Mouse (Mus musculus): ENCODE results near the gene Cenpv. TPM values are rescaled to one million over a fixed set of nuclear protein-coding genes. Genes with fewer than 3 reads are reported as not detected.

The Cenpv gene
- total RNA-seq, 2 experiments from 2014 or later, result 15.4 to 20.4 TPM

DNA sequence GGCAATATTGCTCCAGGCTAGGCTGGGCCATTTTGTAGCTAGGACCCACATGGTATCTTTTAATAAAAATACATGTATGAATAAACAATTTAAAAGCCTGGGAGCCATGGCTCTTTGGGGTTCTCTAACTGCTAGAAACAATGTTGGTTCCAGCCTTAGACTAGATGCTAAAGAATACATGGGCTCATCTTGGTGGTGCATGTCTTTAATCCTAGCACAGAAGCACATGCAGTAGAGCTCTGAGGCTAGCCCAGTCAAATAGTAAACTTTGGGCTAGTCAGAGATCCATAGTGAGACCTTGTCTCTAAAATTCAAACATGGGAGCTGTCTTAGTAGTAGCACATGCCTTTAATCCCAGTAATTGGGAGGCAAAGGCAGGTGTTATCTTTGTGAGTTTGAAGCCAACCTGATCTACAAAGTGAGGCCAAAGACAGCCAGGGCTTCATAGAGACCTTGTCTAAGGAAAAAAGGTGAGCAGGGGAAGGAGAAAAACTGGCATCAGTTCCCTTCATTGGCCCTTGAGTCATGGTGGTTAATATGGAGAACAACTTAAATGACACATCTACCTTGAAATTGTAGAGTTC lies 16.0 kb upstream of the Cenpv start:
- no peak for DNase-seq
- intact Hi-C loops (cut with DNase I; ENCODE audit: low total_unique reads), result no loop called here

DNA sequence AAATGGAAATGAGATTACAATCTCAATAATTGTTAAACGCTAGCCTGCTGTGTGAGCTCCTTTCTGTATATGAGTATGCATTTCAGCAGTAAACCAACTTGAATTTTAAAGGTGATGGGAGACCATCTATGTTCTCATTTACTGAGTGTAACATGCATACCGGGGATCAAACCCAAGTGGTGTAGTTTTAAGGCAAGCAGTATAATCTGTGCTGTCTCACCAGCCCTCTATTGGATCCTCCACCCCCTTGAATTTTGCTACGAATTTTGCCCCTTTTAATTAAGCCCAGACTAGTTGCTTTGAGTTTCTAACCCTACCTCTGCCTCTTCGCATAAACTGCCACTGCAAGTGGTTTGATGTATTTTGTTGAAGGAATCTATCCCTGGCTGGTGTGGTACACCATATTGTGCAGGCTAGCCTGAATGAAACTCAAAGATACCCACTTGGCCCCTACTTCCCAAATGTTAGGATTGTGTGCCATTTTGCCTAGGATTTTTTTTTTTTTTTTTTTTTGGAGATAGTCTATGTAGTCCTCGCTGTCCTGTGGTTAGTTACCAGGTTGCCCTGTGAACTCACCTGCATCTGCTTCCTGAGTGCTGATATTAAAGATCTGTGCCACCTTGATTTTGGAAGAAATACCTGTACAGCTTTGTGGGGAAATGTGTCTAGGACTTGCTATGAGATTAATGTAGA lies 15.2 kb upstream of the Cenpv start:
- intact Hi-C loops (cut with DNase I; ENCODE audit: low total_unique reads), result no loop called here
- no peak for DNase-seq

DNA sequence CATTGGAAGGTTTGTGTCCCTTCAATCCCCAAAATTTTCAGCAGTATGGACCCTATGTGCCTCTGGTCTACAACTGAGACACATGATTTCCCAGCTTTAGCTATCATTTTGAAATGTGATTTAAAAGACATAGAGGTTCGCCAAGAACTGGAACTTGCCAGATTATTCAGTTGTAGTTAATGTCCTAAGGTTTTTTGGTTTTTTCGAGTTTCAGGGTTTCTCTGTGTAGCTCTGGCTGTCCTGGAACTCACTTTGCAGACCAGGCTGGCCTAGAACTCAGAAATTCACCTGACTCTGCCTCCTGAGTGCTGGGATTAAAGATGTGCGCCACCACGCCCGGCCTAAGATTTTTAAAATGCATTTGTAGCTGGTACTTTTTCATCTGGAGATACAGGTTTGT lies 14.6 kb upstream of the Cenpv start:
- intact Hi-C loops (cut with DNase I; ENCODE audit: low total_unique reads), result no loop called here
- no peak for DNase-seq

DNA sequence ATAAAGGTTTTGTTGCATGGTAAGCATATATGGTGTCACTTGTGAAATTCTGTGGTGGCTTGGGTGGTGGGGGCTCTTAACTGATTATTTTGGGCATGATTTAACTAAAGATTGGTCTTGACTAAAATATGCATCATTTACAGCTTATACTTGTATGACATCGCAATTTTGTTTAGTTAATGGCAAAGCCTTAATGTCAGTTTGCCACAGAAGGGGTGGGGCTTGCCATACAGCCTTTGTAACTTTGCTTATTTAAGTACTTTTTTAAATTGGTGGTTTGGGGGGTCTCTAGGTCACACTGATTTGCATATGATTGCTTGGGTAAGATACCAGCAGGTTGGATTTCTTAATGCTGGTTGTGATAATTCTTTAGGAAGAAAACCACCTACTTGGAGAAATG lies 14.1 kb upstream of the Cenpv start:
- intact Hi-C loops (cut with DNase I; ENCODE audit: low total_unique reads), result no loop called here

DNA sequence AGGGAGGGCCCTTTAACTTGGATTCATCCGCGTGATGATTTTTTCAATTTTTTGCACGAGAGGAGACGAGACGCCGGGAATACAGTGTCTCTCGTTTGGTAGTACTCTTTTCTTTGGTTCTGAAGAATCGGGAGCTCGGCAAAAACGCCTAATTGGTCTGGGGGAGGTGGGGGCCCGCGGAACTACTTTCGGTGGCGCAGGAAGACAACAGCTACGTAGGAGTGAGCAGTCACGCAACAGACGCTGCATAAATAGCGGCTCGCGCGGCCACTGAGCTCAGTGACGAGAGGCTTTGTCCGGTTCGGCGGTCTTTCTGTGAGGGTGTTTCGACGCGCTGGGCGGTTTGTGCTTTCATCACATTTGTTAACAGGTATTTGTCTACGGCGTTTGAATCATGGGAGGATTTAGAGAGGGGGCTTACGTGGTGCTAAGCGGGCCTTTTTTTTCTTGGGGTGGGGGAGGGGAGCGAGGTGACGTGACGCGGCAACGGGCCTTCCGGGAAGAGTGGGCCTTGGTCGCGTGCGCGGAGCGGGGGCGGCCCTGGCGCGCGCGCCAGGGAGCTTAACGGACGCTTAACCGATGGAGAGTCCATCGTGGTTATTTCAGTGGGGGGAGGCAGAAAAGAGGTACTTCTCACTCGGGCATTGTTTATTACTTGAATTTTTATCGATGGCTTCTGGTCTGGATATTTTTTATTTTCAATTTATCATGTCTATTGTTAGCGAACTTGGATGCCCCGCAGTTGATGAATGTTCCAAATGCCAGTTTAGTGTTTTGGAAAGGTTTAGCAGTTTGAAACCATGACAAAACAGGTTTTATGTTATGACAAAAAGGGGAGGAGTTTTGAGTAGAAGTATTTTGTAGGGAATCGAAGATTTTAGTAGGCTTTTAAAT lies 12.4 kb upstream of the Cenpv start:
- intact Hi-C loops (cut with DNase I; ENCODE audit: low total_unique reads), result no loop called here
- DNase-seq, result peak; percentile 92

More for the DNA sequence above, 14.1 kb upstream of the Cenpv start:
- no peak for DNase-seq

DNA sequence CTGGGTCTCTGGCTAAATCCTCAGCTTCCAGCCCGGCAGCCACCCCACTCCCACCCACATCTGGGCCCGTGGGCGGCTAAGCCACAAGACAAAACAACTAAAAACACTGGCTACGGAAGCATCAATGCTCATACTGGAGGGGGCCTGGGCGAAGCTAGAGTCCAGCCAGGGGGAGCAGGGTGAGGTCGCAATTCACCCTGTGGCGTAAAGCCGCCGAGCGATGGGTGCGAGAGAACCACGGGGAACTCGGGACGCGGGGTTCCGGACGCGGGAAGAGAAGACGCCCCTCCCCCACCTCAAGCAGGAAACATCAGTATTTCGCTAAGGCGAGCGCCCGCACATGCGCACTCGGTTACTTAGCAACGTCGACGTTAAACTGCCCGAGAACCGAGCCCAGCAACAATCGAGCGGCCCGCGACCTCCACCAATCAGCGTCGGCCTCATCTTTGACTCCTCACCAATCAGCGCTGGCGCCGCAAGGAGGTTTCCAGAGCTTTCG lies 11.7 kb upstream of the Cenpv start, which contains the start of gene Ubb:
TSS of gene Ubb (plus strand) at position 445 of the 499 bp plus-strand sequence.
- intact Hi-C loops (cut with DNase I; ENCODE audit: low total_unique reads), result no loop called here
- DNase-seq, result peak; percentile 99

DNA sequence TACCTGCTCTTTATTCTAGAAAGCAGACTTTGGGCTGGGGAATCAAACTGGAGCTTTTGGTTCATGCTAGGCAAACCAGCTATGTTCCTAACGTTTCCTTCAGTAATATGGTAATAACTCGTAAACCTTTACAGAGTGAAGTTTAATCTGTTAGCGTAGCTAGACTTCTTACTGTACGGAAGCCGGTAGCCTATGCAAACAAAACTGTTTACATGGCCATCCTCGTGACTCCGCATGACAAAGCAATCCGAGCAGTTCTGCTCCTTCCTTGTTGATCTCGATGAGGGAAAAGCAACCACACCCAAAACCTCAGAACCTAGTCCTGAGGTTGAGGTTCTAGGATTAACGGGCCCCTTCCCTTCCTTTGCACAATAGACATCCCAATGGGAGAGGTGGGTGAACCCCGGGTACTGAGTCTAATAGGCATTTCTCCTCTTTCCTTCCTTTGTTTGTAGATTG lies 11.2 kb upstream of the Cenpv start:
- intact Hi-C loops (cut with DNase I; ENCODE audit: low total_unique reads), result no loop called here
- DNase-seq, result peak; percentile 39

DNA sequence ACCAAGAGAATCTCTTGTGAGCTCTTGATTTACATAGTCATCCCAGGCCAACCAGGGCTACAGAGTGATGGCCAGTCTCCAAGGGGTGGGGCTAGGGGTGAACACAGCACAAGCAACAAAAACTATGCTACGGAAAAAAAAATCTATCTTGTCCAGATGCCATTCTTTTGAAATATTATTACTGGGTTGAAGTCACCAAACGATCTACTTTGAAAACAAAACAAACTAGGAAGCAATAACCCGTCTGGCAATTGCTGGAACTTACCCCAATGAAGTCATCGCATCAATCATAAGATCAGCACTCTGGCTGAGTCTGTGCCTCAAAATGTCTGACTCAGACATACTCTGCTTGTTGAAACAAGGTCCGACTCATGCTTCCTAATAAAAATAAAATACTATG lies 10.7 kb upstream of the Cenpv start:
- intact Hi-C loops (cut with DNase I; ENCODE audit: low total_unique reads), result no loop called here
- DNase-seq, result peak; percentile 88

DNA sequence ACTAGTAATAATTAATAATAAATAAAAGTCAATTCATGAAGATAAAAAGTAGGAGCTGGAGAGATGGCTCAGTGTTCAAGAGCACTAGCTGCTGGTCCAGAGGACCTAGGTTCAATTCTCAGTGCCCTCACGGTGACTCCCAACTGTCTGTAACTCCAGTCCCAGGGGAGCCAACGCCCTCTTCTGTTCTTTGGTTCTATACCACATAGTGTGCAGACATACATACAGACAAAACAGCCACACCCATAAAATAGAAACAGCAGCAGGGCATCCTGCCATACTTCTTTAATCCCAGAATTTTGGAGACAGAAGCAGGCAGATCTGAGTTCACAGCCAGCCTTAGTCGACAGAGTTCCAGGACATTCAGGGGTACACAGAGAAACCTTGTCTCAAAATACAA lies 4.9 kb upstream of the Cenpv start:
- intact Hi-C loops (cut with DNase I; ENCODE audit: low total_unique reads), result no loop called here
- DNase-seq, result no peak

DNA sequence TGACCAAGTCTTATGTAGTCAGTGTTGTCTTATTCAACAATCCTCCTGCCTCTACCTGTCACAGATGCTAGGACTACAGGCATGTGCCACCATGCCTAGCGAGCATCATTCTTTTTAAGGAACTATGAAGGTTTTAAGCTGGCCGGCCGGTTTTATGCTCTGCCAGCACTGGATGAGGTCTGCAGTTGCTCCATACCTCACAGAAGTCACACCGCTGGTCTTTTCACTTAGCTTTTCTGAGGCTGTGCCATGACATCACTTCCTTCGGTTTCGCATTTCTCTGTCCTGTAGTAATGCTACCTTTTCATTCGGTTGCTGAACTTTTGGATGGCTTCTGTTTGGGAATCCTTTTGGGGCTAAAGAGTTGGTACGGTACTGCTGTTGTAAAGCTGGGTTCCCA lies 2.5 kb upstream of the Cenpv start:
- intact Hi-C loops (cut with DNase I; ENCODE audit: low total_unique reads), result no loop called here
- no peak for DNase-seq

DNA sequence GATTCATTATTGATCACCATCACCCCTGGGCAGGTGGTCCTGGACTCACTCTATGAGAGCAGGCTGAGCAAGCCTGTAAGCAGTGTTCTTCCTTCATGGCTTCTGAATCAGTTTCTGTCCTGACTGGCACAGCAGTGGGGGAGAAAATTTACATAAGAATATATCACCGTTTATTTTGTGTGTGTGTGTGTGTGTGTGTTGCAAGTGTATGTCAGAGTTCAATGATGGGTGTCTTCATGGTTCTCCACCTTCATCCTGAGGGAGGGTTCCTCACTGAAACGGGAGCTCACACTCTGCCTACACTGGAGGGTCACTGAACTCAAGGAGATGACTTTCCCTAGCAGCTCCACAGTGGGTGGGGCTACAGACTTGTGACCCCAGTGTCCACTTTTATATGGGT lies 1.9 kb upstream of the Cenpv start:
- intact Hi-C loops (cut with DNase I; ENCODE audit: low total_unique reads), result no loop called here
- DNase-seq, result no peak

DNA sequence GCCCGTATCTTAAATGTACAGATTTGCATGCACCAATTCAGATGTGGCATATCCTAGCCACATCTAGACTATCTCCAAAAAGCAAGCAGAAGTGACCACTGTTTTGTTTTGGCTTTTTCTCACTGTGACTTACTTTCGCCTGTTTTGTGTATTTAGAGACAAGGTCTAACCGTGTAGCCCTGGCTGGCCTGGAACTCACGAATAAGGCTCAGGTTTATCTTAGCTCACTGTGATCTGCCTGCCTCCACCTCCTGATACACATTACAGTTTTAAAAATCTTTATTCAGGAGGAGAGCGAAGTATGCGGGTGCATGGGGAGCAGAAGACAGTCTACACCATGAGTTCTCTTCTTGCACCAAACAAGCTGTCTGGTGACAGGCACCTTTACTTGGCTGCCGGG lies 1.1 kb upstream of the Cenpv start:
- no peak for DNase-seq
- intact Hi-C loops (cut with DNase I; ENCODE audit: low total_unique reads), result no loop called here

DNA sequence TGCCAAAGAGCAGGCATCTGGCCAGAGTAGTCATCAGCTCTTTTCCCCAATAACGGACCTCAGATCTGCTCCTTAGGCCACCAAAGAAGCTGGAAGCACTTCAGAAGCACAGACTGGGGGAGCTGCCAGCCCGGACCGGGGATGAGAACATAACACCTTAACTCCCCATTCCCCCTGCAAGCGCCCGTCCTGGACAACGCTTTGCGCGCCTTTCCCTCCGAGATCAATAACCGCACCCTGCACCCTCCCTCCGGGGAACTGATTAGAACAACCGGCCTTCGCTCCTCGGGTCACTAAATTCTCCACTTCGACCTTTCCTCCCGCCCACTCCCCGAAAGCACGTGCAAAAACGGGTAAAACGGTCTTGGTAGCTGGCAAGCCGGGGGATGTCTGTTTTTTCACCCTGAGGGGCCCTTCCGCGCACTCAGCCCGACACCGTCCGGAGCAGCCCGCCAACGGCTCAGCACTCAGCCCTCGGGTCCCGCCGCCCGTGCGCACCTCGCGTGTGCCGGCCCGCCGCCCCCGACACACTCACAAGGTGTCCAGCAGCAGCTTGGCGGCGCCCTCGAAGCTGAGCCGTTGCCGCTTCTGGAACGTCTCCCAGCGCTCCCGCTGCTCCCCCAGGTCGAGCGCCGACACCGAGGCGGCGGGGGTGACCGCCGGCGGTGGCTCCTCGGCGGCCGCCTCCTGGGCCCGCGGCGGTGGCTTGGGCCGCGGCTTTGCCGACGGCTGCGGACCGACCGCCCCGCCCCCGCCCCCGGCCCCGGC lies 556 bp downstream of the Cenpv start:
- DNase-seq, result peak; percentile 69
- intact Hi-C loops (cut with DNase I; ENCODE audit: low total_unique reads), result no loop called here

DNA sequence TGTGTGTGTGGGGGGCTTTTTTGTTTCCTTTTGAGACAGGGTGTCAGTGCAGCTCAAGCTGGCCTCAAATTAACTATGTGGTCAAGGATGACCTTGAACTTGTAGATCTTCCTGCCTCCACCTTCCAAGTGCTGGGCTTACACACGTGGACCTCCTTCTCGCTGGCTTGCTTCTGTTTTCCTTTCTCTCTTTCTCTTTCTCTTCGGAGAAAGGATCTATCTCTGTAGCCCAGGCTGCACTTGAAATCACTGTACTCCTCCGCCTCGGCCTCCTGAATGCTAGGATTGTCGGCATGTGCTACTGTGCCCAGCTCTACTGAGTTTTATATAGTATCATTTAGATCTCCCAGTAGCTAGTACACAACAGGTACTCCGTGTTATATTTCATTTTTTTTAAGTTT lies 1.5 kb downstream of the Cenpv start:
- no peak for DNase-seq
- intact Hi-C loops (cut with DNase I; ENCODE audit: low total_unique reads), result no loop called here

DNA sequence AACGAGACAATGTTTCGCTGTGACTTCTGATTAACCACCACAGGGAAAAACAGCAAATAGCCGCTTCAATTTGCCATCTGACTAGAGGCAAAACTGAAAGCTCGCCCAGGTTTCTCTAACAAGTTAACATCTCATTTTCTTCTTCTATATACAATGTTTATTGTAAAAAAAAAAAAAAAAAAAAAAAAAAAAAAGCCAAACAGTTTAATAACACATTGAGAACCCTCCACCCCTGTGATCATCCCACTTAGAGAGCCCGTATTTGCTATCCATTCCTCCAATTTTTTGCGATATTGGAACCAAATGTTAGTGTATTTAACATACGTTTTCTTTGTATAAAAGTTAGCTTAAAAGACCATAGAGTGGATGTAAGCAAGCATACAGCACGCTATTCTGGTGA lies 2.0 kb downstream of the Cenpv start:
- DNase-seq, result no peak
- intact Hi-C loops (cut with DNase I; ENCODE audit: low total_unique reads), result no loop called here

DNA sequence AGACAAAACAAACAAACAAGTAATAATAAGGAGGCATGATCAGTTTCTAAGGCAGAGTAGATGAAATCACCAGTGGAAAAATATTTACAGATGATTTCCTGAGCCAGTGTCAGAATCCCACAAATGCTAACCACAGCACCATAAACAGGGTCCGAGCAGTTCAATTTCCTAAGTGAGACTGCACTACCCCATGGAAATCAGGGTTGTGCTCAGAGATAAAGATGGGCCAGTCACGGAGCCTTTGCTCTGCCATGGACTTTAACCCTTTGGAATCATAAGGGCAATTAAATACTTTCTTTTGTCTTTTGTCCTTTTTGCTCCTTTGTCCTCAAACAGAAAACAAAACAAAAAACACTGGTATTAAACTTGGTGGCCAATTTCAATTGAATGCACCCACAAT lies 16.8 kb downstream of the Cenpv start:
- intact Hi-C loops (cut with DNase I; ENCODE audit: low total_unique reads), result no loop called here
- no peak for DNase-seq

DNA sequence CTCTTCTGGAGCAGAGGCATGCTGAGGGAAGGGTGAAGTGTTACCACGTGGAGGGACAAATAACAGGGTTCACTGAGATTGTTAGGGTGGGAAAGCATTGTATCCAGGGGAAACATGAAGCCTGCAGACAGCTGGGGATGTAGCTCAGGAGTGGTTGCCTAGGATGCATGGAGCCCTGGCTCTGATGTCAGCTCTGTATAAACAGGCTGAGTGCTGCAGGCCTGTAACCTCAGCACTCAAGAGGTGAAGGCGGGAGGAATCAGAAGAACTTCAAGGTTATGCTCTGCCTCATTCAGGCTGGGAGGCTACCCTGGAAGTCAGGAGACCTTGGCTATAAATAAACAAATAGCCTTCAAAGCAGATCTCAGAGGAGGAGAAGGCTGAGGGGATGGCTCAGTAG lies 20.1 kb downstream of the Cenpv start:
- intact Hi-C loops (cut with DNase I; ENCODE audit: low total_unique reads), result no loop called here
- no peak for DNase-seq

DNA sequence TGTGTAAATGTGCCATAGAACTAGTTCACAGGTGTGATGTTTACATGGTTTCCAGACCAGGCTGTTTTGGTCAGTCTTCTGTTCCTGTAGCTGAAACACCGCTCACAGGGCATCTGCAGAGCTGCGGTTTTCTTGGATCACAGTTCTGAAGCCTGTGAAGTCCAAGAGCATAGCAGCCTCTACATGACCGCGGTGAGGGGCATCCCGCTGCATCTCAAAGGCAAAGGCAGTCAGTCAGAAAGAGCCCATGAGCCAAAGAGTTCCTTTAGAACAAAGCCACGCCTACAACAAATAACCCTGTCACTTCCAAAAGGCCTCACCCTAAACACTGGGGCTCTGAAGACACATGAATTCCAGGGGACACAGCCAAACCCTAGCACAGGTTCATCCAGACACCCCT lies 25.8 kb downstream of the Cenpv start:
- no peak for DNase-seq
- intact Hi-C loops (cut with DNase I; ENCODE audit: low total_unique reads), result no loop called here

DNA sequence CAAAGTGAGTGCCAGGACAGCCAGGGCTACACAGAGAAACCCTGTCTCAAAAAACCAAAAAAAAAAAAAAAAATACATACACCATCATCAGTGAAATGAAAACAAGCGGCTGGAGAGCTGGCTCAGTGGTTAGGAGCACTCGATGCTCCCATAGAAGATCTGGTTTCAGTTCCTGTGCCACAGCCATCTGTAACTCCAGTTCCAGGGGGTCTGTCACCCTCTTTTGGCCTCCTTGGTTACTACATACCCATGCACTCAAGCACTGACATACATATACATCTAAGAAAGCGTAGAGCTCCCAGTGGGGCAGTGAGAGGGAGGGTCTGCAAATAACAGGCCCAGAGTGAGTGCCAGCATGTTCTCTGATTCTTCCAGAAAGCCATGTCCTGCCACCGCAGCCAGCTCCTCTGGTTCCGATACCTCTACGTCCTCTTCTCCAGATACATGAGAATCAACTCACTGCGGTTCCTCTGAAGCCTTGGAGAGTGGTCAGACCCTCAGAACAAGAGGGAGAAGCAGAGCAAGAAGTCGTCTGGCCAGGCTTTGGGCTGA lies 26.5 kb downstream of the Cenpv start:
- intact Hi-C loops (cut with DNase I; ENCODE audit: low total_unique reads), result no loop called here
- DNase-seq, result no peak

Data from gastrocnemius, postnatal 14 days (tissue).